18 mouse cellular contexts compared by ENCODE assay signal in the genomic region with DNA sequence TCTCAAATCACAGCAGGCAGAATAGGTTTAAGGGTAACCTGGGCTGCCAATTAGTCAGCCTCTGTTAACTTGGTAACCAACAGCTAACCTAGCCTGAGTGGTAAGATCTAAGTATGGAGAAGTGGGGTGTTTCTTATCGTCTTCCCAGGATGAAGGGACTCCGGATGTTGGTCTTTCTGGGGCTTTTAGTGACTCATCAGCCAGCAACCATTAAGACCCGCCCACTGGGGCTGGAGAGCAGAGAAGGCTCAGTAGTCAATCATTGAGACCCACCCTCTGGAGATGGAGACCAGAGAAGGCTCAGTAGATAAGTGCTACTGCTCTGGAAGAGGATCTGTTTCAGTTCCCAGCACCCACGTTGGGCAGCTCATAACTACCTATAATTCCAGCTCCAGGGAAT. TPM values are rescaled to one million over a fixed set of nuclear protein-coding genes. Genes with fewer than 3 reads are reported as not detected.
DNase-seq lines count a peak whose midpoint lies in the region; ATAC-seq and TF ChIP-seq lines count a peak whose summit lies in the region.
"Had no signal": no experiment of that assay in that cellular context is flagged by ENCODE, and none has a peak within 500 bp of the region (broad histone marks: within the 10 kb centered on the region; RNA-seq: fewer than 3 reads in every experiment).

No protein-coding gene starts in this region.

- peaks cover 25% of the 10 kb centered on the region for H3K4me1 ChIP-seq in heart, embryonic 11.5 days (ENCODE audit: control insufficient read depth, insufficient read depth, low read length)
- H3K4me1 ChIP-seq in heart, embryonic 16.5 days (ENCODE audit: control insufficient read depth, insufficient read depth, low read length), result peaks cover 30% of the 10 kb centered on the region
- peaks cover 3% of the 10 kb centered on the region; the same call in 1 of the 2 replicates for H3K4me1 ChIP-seq in heart, adult 2 months (ENCODE audit: control insufficient read depth, insufficient read depth, low read length)
- H3K4me1 ChIP-seq in MEL (ENCODE audit: control insufficient read depth in 1 of 2, insufficient read depth in 2 of 2, low read length in 2 of 2), result peaks cover 0 to 4% of the 10 kb centered on the region in 2 experiments; a peak in 1 of 4 replicates
- H3K4me1 ChIP-seq: hindbrain, embryonic 10.5 days; intestine, embryonic 15.5 days had no signal

- no peak overlapping the region for H3K9ac ChIP-seq in heart, embryonic 11.5 days (ENCODE audit: low read depth, low read length)
- H3K9ac ChIP-seq in heart, embryonic 16.5 days (ENCODE audit: low read length), result no peak overlapping the region
- no peak overlapping the region for H3K9ac ChIP-seq in heart, adult 2 months (ENCODE audit: low read depth, low read length)
- no peak overlapping the region for H3K9ac ChIP-seq in MEL (ENCODE audit: control insufficient read depth, low read depth, low read length, poor library complexity, severe bottlenecking)
- H3K9ac ChIP-seq: hindbrain, embryonic 14.5 days; intestine, embryonic 15.5 days had no signal

- no peaks in the 10 kb centered on the region for H3K27me3 ChIP-seq in heart, embryonic 11.5 days (ENCODE audit: control insufficient read depth, insufficient read depth, low read length)
- no peaks in the 10 kb centered on the region for H3K27me3 ChIP-seq in heart, embryonic 16.5 days (ENCODE audit: control insufficient read depth, insufficient read depth, low read length)
- no peaks in the 10 kb centered on the region for H3K27me3 ChIP-seq in heart, adult 2 months (ENCODE audit: control insufficient read depth, insufficient read depth, low read length)
- H3K27me3 ChIP-seq in MEL (ENCODE audit: control insufficient read depth in 1 of 2, insufficient read depth in 2 of 2, low read length in 2 of 2), result no peaks in the 10 kb centered on the region
- H3K27me3 ChIP-seq: intestine, embryonic 15.5 days; Patski had no signal

- no peak overlapping the region for H3K4me3 ChIP-seq in heart, embryonic 11.5 days (ENCODE audit: low read depth, low read length)
- no peak overlapping the region for H3K4me3 ChIP-seq in heart, embryonic 16.5 days (ENCODE audit: low read length)
- H3K4me3 ChIP-seq in heart, adult 2 months, result no peak overlapping the region
- H3K4me3 ChIP-seq in MEL (ENCODE audit: control insufficient read depth in 1 of 2, insufficient read depth in 1 of 2, low read depth in 2 of 2, low read length in 2 of 2), result no peak overlapping the region
- H3K4me3 ChIP-seq: embryonic facial prominence, embryonic 10.5 days; hindbrain, embryonic 10.5 days; intestine, embryonic 15.5 days had no signal

- TF ChIP-seq CTCF in heart, adult 2 months (IDR thresholded peaks at IDR 0.05), result no peak
- TF ChIP-seq CTCF in MEL (IDR thresholded peaks at IDR 0.05 in 2 of 3, conservative IDR thresholded peaks at IDR 0.05 in 1 of 3; ENCODE audit: control insufficient read depth in 1 of 3, insufficient read depth in 1 of 3, low read depth in 2 of 3, low read length in 3 of 3, poor library complexity in 1 of 3, severe bottlenecking in 1 of 3), result no peak

- TF ChIP-seq EP300 in heart, adult 2 months (IDR thresholded peaks at IDR 0.05; ENCODE audit: insufficient read depth, low read depth, low read length), result no peak
- peak in 1 of 2 experiments; percentile 26; a peak in 1 of 4 replicates for TF ChIP-seq EP300 in MEL (IDR thresholded peaks at IDR 0.05; ENCODE audit: low read depth in 1 of 2, low read length in 2 of 2)

- H3K36me3 ChIP-seq in heart, embryonic 11.5 days (ENCODE audit: control insufficient read depth, insufficient read depth, low read length), result peaks cover 10% of the 10 kb centered on the region
- H3K36me3 ChIP-seq in heart, embryonic 16.5 days (ENCODE audit: control insufficient read depth, insufficient read depth), result peaks cover 35% of the 10 kb centered on the region
- H3K36me3 ChIP-seq in heart, adult 2 months (ENCODE audit: control insufficient read depth, insufficient read depth, low read length), result peaks cover 31% of the 10 kb centered on the region
- H3K36me3 ChIP-seq in MEL (ENCODE audit: control insufficient read depth in 1 of 2, insufficient read depth in 2 of 2, low read length in 2 of 2), result peaks cover 0 to 5% of the 10 kb centered on the region in 2 experiments; a peak in 2 of 4 replicates
- H3K36me3 ChIP-seq: embryonic facial prominence, embryonic 10.5 days; hindbrain, embryonic 10.5 days; intestine, embryonic 15.5 days had no signal

- no peak for TF ChIP-seq POLR2A in heart, adult 2 months (IDR thresholded peaks at IDR 0.05; ENCODE audit: insufficient read depth, low read depth, low read length)
- TF ChIP-seq POLR2A in MEL (IDR thresholded peaks at IDR 0.05; ENCODE audit: control insufficient read depth in 1 of 2, insufficient read depth in 1 of 2, low read depth in 1 of 2, low read length in 2 of 2, poor library complexity in 1 of 2), result no peak

- peak overlapping the region; percentile 29 for H3K27ac ChIP-seq in heart, embryonic 11.5 days (ENCODE audit: low read depth, low read length)
- H3K27ac ChIP-seq in heart, embryonic 16.5 days (ENCODE audit: low read length), result peak overlapping the region; percentile 66
- H3K27ac ChIP-seq in heart, adult 2 months, result no peak overlapping the region
- no peak overlapping the region for H3K27ac ChIP-seq in MEL (ENCODE audit: control insufficient read depth, low read depth, low read length)
- H3K27ac ChIP-seq: embryonic facial prominence, embryonic 10.5 days; hindbrain, embryonic 10.5 days; hindbrain, embryonic 14.5 days; intestine, embryonic 15.5 days had no signal

- no peaks in the 10 kb centered on the region for H3K79me2 ChIP-seq in heart, adult 2 months (replicated peaks; ENCODE audit: control insufficient read depth, insufficient read depth, low read length)
- H3K79me2 ChIP-seq in MEL (ENCODE audit: control insufficient read depth, insufficient read depth, low read length, poor library complexity), result no peaks in the 10 kb centered on the region

- intact Hi-C loops in heart, adult 2 months (cut with DNase I), result no loop called here

- no peaks in the 10 kb centered on the region for H3K9me3 ChIP-seq in heart, embryonic 11.5 days (replicated peaks; ENCODE audit: control insufficient read depth, low read length)
- no peaks in the 10 kb centered on the region for H3K9me3 ChIP-seq in heart, embryonic 16.5 days (replicated peaks; ENCODE audit: control insufficient read depth, low read length)
- H3K9me3 ChIP-seq in MEL (replicated peaks; ENCODE audit: insufficient read depth, low read length), result no peaks in the 10 kb centered on the region
- H3K9me3 ChIP-seq: embryonic facial prominence, embryonic 10.5 days; hindbrain, embryonic 10.5 days; intestine, embryonic 15.5 days had no signal

- no peak for ATAC-seq in heart, embryonic 11.5 days (replicated peaks; ENCODE audit: insufficient number of reproducible peaks, low FRiP score, low TSS enrichment)
- no peak for ATAC-seq in heart, embryonic 16.5 days (replicated peaks; ENCODE audit: extremely low read depth, insufficient read depth, low FRiP score)
- ATAC-seq: forebrain, embryonic 14.5 days; intestine, embryonic 15.5 days; Patski had no signal

- DNase-seq in heart, adult 18-20 months, result no peak
- DNase-seq in heart, adult 2 months, result no peak
- DNase-seq in MEL (ENCODE audit: low read depth, low spot score), result peak; percentile 74
- no peak for DNase-seq in cerebellum, adult 11 months
- DNase-seq: adrenal gland, adult 2 months; adrenal gland, postnatal 25 days; cerebellum, adult 2 months; cerebellum, postnatal 10 days; gastrocnemius, postnatal 10 days; kidney, adult 18-20 months had no signal

- WGBS in heart, embryonic 11.5 days (ENCODE audit: insufficient replicate concordance), result 49% methylated on average over 4 of the region's 4 CpGs
- 45% methylated on average over 4 of the region's 4 CpGs for WGBS in heart, embryonic 16.5 days
- 20% methylated on average over 4 of the region's 4 CpGs for WGBS in heart, adult 2 months

- TF ChIP-seq RAD21 in MEL (IDR thresholded peaks at IDR 0.05; ENCODE audit: low read depth, low read length), result no peak

- H3K4me2 ChIP-seq in heart, embryonic 11.5 days, result no peak overlapping the region
- no peak overlapping the region for H3K4me2 ChIP-seq in heart, embryonic 16.5 days (ENCODE audit: low read depth, low read length)
- H3K4me2 ChIP-seq: hindbrain, embryonic 14.5 days; intestine, embryonic 15.5 days had no signal

TF ChIP-seq in MEL, 35 proteins besides CTCF, POLR2A, EP300 and RAD21 (continues in another document):
- TF ChIP-seq ETS1 (IDR thresholded peaks at IDR 0.05; ENCODE audit: low read depth, low read length), result no peak
- no peak for TF ChIP-seq NRF1 (IDR thresholded peaks at IDR 0.05; ENCODE audit: insufficient read depth, low read depth, low read length, poor library complexity, severe bottlenecking)
- TF ChIP-seq USF2 (IDR thresholded peaks at IDR 0.05; ENCODE audit: borderline replicate concordance in 1 of 2, insufficient read depth in 1 of 2, low read depth in 1 of 2, low read length in 2 of 2), result no peak
- no peak for TF ChIP-seq SMC3 (IDR thresholded peaks at IDR 0.05; ENCODE audit: low read depth, low read length)
- TF ChIP-seq NELFE (IDR thresholded peaks at IDR 0.05; ENCODE audit: low read depth, low read length), result no peak
- TF ChIP-seq MAFK (IDR thresholded peaks at IDR 0.05; ENCODE audit: borderline replicate concordance, low read depth, low read length), result no peak
- no peak; the same call in 1 of the 2 replicates for TF ChIP-seq GATA1 (IDR thresholded peaks at IDR 0.05; ENCODE audit: low read depth, low read length)
- no peak for TF ChIP-seq HCFC1 (IDR thresholded peaks at IDR 0.05; ENCODE audit: low read depth, low read length)
- TF ChIP-seq ZC3H11A (IDR thresholded peaks at IDR 0.05; ENCODE audit: low read depth, low read length), result no peak

RNA-seq across cellular contexts. Expression of a gene that starts 33.3 kb away (rescaled TPM):
- polyA plus RNA-seq in heart, embryonic 11.5 days (2014; fragmentation: Nextera tagmentation; extraction: Ambion mirVana), result 1,008 and 1,229 TPM in 2 replicates
- 1,000 to 10,000 TPM; 1,714 to 1,786 TPM for total RNA-seq in heart, adult 18-20 months (2021)
- 1,874 and 1,903 TPM in 2 replicates for polyA plus RNA-seq in heart, embryonic 16.5 days (2015; fragmentation: Nextera tagmentation; extraction: Ambion mirVana)
- total RNA-seq in heart, adult 2 months (2021), result 1,000 to 10,000 TPM; 1,397 to 1,781 TPM
- polyA plus RNA-seq in heart, adult 2 months (2012; rRNA removed), result 1,690 and 1,900 TPM in 2 replicates
- not detected in 2 replicates for total RNA-seq in MEL (2012; rRNA removed)
- polyA plus RNA-seq in MEL (2012; ENCODE audit: insufficient read depth in 1 of 2, insufficient read length in 2 of 2, low read depth in 1 of 2, low replicate concordance in 2 of 2, missing spikeins in 1 of 2), result not detected

RNA-seq across cellular contexts. Expression of a gene that starts 49.4 kb away (rescaled TPM):
- 17.7 and 19.9 TPM in 2 replicates for polyA plus RNA-seq in heart, embryonic 11.5 days (2014; fragmentation: Nextera tagmentation; extraction: Ambion mirVana)
- total RNA-seq in heart, adult 18-20 months (2021), result 100 to 1,000 TPM in 1 of 2 experiments, 10 to 100 TPM in 1; 95.0 to 113 TPM
- polyA plus RNA-seq in heart, embryonic 16.5 days (2015; fragmentation: Nextera tagmentation; extraction: Ambion mirVana), result 11.4 and 11.9 TPM in 2 replicates
- total RNA-seq in heart, adult 2 months (2021), result 100 to 1,000 TPM in 1 of 2 experiments, 10 to 100 TPM in 1; 88.1 to 103 TPM
- polyA plus RNA-seq in heart, adult 2 months (2012; rRNA removed), result 42.2 and 129 TPM in 2 replicates
- 25.5 and 25.6 TPM in 2 replicates for total RNA-seq in MEL (2012; rRNA removed)
- polyA plus RNA-seq in MEL (2012; ENCODE audit: insufficient read depth in 1 of 2, insufficient read length in 2 of 2, low read depth in 1 of 2, low replicate concordance in 2 of 2, missing spikeins in 1 of 2), result 10 to 100 TPM; 32.2 to 53.0 TPM

Comparison
In these comparisons a context has a peak if more than half of its experiments do, and no peak if none do; other contexts are left out.
1. H3K27ac ChIP-seq: peak in heart, embryonic 11.5 days (single experiment) and heart, embryonic 16.5 days (single experiment); none in heart, adult 2 months (single experiment) and MEL (single experiment).
2. RNA of a gene that starts 33.3 kb away (polyA plus RNA-seq): 1,690 to 1,900 TPM in heart, adult 2 months, 1,874 to 1,903 TPM in heart, embryonic 16.5 days and 1,008 to 1,229 TPM in heart, embryonic 11.5 days; not detected in MEL; every median in the first group is over 100 times any median in the second.